Mouse (Mus musculus): Measurements from ENCODE around the gene Neurl2.

GRCm38 (mm10) chr2:164795868-164796267 lies 37.4 kb downstream of the Neurl2 start:
- no peak for TF ChIP-seq CTCF (IDR thresholded peaks at IDR 0.05; ENCODE audit: low read depth, low read length)
- no peak for TF ChIP-seq POLR2A (IDR thresholded peaks at IDR 0.05; ENCODE audit: extremely low read depth, insufficient read depth, low read length)
